Mouse (Mus musculus) midbrain, embryonic 15.5 days (tissue): ENCODE measurements at regions not wholly inside any gene's neighbourhood (a gene's known extent, or its start where the extent isn't known, plus 50 kb on each side); places are given as distances from the start of the nearest gene placed in this dataset.

Experiments used
- ATAC-seq: fragments of 200-750 bp; cut with Nextera tagmentation; replicated peaks from 2 replicates; pipeline ENCODE4 v1.8.0; 2017; ENCODE audit warnings: moderate TSS enrichment
- H3K27ac ChIP-seq: fragments of 300-500 bp; sonication (generic); 2 replicates; pipeline ENCODE4 v1.5.1; 2015; ENCODE audit warnings: mild to moderate bottlenecking, inconsistent platforms
- H3K27me3 ChIP-seq: fragments of 300-500 bp; sonication (generic); replicated peaks from 2 replicates; pipeline ENCODE4 v1.6.1; 2015; ENCODE audit warnings: inconsistent platforms
- H3K36me3 ChIP-seq: fragments of 300-500 bp; sonication (generic); replicated peaks from 2 replicates; pipeline ENCODE4 v1.6.1; 2015; ENCODE audit warnings: inconsistent platforms
- H3K4me1 ChIP-seq: fragments of 300-500 bp; sonication (generic); 2 replicates; pipeline ENCODE4 v1.6.1; 2015; ENCODE audit warnings: inconsistent platforms
- H3K4me2 ChIP-seq: fragments of 300-500 bp; sonication (generic); 2 replicates; pipeline ENCODE4 v1.6.1; 2015; ENCODE audit warnings: inconsistent platforms, mild to moderate bottlenecking, moderate library complexity
- H3K4me3 ChIP-seq: fragments of 300-500 bp; sonication (generic); 2 replicates; pipeline ENCODE4 v1.5.1; 2015; ENCODE audit warnings: mild to moderate bottlenecking, inconsistent platforms
- H3K9ac ChIP-seq: fragments of 300-500 bp; sonication (generic); 2 replicates; pipeline ENCODE4 v1.6.1; 2015; ENCODE audit warnings: mild to moderate bottlenecking, inconsistent platforms
- H3K9me3 ChIP-seq: fragments of 300-500 bp; sonication (generic); 2 replicates; pipeline ENCODE4 v1.6.1; 2016; ENCODE audit warnings: inconsistent platforms
- WGBS: fragments of 180-500 bp; shearing (Covaris S2); methylation state at CpG from one replicate; pipeline ENCODE4 v1.1.7; 2015; ENCODE audit warnings: mixed read lengths; 5-methylcytosine and 5-hydroxymethylcytosine counted together

GRCm38 (mm10) chr13:31405312-31405711 lies 150.6 kb upstream of the Foxq1 start:
- no peaks in the 10 kb centered on the region for H3K36me3 ChIP-seq
- H3K27ac ChIP-seq = no peak overlapping the region
- WGBS = 87% methylated on average over 2 of the region's 2 CpGs
- H3K9ac ChIP-seq = no peak overlapping the region
- H3K4me3 ChIP-seq = no peak overlapping the region
- H3K9me3 ChIP-seq = no peaks in the 10 kb centered on the region
- no peaks in the 10 kb centered on the region for H3K27me3 ChIP-seq
- no peak for ATAC-seq
- no peak overlapping the region for H3K4me2 ChIP-seq
- 0 out of 2 replicates have a peak, but pooled peaks cover 9% of the 10 kb centered on the region for H3K4me1 ChIP-seq

GRCm38 (mm10) chr13:31408439-31409122 lies 147.4 kb upstream of the Foxq1 start:
- Histone ChIP-seq H3K4me2 (peak overlapping the region; percentile 37), H3K27me3 (no peaks in the 10 kb centered on the region), H3K36me3 (no peaks in the 10 kb centered on the region), H3K9ac (0 out of 2 replicates have a peak overlapping the region, but pooled peaks have one; percentile 2), H3K9me3 (no peaks in the 10 kb centered on the region), H3K27ac (no peak overlapping the region), H3K4me3 (peak overlapping the region; percentile 6), H3K4me1 (0 out of 2 replicates have a peak, but pooled peaks cover 9% of the 10 kb centered on the region)
- peak; percentile 97 for ATAC-seq
- 22% methylated on average over 10 of the region's 10 CpGs for WGBS

GRCm38 (mm10) chr13:31409123-31409513 lies 146.8 kb upstream of the Foxq1 start:
- peak overlapping the region; percentile 37 for H3K4me2 ChIP-seq
- H3K9me3 ChIP-seq = no peaks in the 10 kb centered on the region
- 76% methylated on average over 2 of the region's 2 CpGs for WGBS
- no peak overlapping the region for H3K27ac ChIP-seq
- peak; percentile 49 for ATAC-seq
- H3K27me3 ChIP-seq = no peaks in the 10 kb centered on the region
- H3K4me1 ChIP-seq = 0 out of 2 replicates have a peak, but pooled peaks cover 9% of the 10 kb centered on the region
- H3K36me3 ChIP-seq = no peaks in the 10 kb centered on the region
- peak overlapping the region; percentile 6 for H3K4me3 ChIP-seq
- H3K9ac ChIP-seq = 0 out of 2 replicates have a peak overlapping the region, but pooled peaks have one; percentile 2

GRCm38 (mm10) chr13:31421556-31421955 lies 134.4 kb upstream of the Foxq1 start:
- Histone ChIP-seq H3K9ac (no peak overlapping the region), H3K4me1 (no peaks in the 10 kb centered on the region), H3K27me3 (no peaks in the 10 kb centered on the region), H3K36me3 (no peaks in the 10 kb centered on the region), H3K4me2 (no peak overlapping the region), H3K27ac (no peak overlapping the region), H3K9me3 (no peaks in the 10 kb centered on the region), H3K4me3 (no peak overlapping the region)
- no peak for ATAC-seq
- 95% methylated on average over 5 of the region's 5 CpGs for WGBS

GRCm38 (mm10) chr13:31423599-31423998 lies 132.3 kb upstream of the Foxq1 start:
- 90% methylated on average over 3 of the region's 3 CpGs for WGBS
- Histone ChIP-seq H3K4me3 (no peak overlapping the region), H3K4me1 (no peaks in the 10 kb centered on the region), H3K4me2 (no peak overlapping the region), H3K27ac (no peak overlapping the region), H3K9ac (no peak overlapping the region), H3K36me3 (no peaks in the 10 kb centered on the region), H3K9me3 (no peaks in the 10 kb centered on the region), H3K27me3 (no peaks in the 10 kb centered on the region)
- no peak for ATAC-seq

- Histone ChIP-seq H3K4me3 (no peak overlapping the region), H3K4me2 (no peak overlapping the region), H3K36me3 (no peaks in the 10 kb centered on the region), H3K4me1 (no peaks in the 10 kb centered on the region), H3K9me3 (no peaks in the 10 kb centered on the region), H3K27ac (no peak overlapping the region), H3K9ac (no peak overlapping the region), H3K27me3 (no peaks in the 10 kb centered on the region)
- WGBS = 47% methylated on average over 7 of the region's 7 CpGs
- ATAC-seq = no peak
These were observed 130.0 kb upstream of the Foxq1 start for GRCm38 (mm10) chr13:31425825-31426500.

- H3K9ac ChIP-seq = no peak overlapping the region
- H3K4me2 ChIP-seq = no peak overlapping the region
- no peak overlapping the region for H3K4me3 ChIP-seq
- WGBS = 87% methylated on average over 7 of the region's 7 CpGs
- no peaks in the 10 kb centered on the region for H3K36me3 ChIP-seq
- H3K27me3 ChIP-seq = no peaks in the 10 kb centered on the region
- H3K4me1 ChIP-seq = no peaks in the 10 kb centered on the region
- no peaks in the 10 kb centered on the region for H3K9me3 ChIP-seq
- no peak for ATAC-seq
- no peak overlapping the region for H3K27ac ChIP-seq
These were observed 119.5 kb upstream of the Foxq1 start for GRCm38 (mm10) chr13:31436434-31436833.

GRCm38 (mm10) chr13:31439761-31440627 lies 115.9 kb upstream of the Foxq1 start:
- Histone ChIP-seq H3K4me3 (no peak overlapping the region), H3K9me3 (no peaks in the 10 kb centered on the region), H3K4me1 (no peaks in the 10 kb centered on the region), H3K27me3 (no peaks in the 10 kb centered on the region), H3K27ac (no peak overlapping the region), H3K4me2 (no peak overlapping the region), H3K36me3 (no peaks in the 10 kb centered on the region), H3K9ac (no peak overlapping the region)
- 72% methylated on average over 9 of the region's 9 CpGs for WGBS
- ATAC-seq = no peak

- no peak for ATAC-seq
- Histone ChIP-seq H3K9me3 (no peaks in the 10 kb centered on the region), H3K36me3 (no peaks in the 10 kb centered on the region), H3K27me3 (no peaks in the 10 kb centered on the region), H3K4me3 (no peak overlapping the region), H3K4me2 (no peak overlapping the region), H3K27ac (no peak overlapping the region), H3K4me1 (no peaks in the 10 kb centered on the region), H3K9ac (no peak overlapping the region)
- WGBS = 72% methylated on average over 2 of the region's 2 CpGs
These were observed 97.1 kb upstream of the Foxq1 start for GRCm38 (mm10) chr13:31458883-31459282.

- H3K9me3 ChIP-seq = no peaks in the 10 kb centered on the region
- H3K4me2 ChIP-seq = no peak overlapping the region
- H3K27ac ChIP-seq = no peak overlapping the region
- no peak overlapping the region for H3K4me3 ChIP-seq
- no peaks in the 10 kb centered on the region for H3K36me3 ChIP-seq
- no peaks in the 10 kb centered on the region for H3K4me1 ChIP-seq
- ATAC-seq = no peak
- WGBS = 87% methylated on average over 8 of the region's 8 CpGs
- no peak overlapping the region for H3K9ac ChIP-seq
- H3K27me3 ChIP-seq = no peaks in the 10 kb centered on the region
These were observed 90.8 kb upstream of the Foxq1 start for GRCm38 (mm10) chr13:31465141-31465540.

- 86% methylated on average over 4 of the region's 4 CpGs for WGBS
- Histone ChIP-seq H3K4me3 (no peak overlapping the region), H3K4me1 (no peaks in the 10 kb centered on the region), H3K9ac (no peak overlapping the region), H3K9me3 (no peaks in the 10 kb centered on the region), H3K27me3 (no peaks in the 10 kb centered on the region), H3K27ac (no peak overlapping the region), H3K4me2 (no peak overlapping the region), H3K36me3 (no peaks in the 10 kb centered on the region)
- no peak for ATAC-seq
These were observed 90.2 kb upstream of the Foxq1 start for GRCm38 (mm10) chr13:31465711-31466110.

GRCm38 (mm10) chr13:31468131-31468530 lies 87.8 kb upstream of the Foxq1 start:
- H3K9me3 ChIP-seq = no peaks in the 10 kb centered on the region
- no peak for ATAC-seq
- H3K4me1 ChIP-seq = no peaks in the 10 kb centered on the region
- H3K27ac ChIP-seq = no peak overlapping the region
- no peak overlapping the region for H3K4me2 ChIP-seq
- H3K27me3 ChIP-seq = no peaks in the 10 kb centered on the region
- 83% methylated on average over 3 of the region's 3 CpGs for WGBS
- H3K9ac ChIP-seq = no peak overlapping the region
- H3K36me3 ChIP-seq = no peaks in the 10 kb centered on the region
- no peak overlapping the region for H3K4me3 ChIP-seq
